Mouse (Mus musculus) midbrain, embryonic 16.5 days (tissue): ENCODE measurements around the gene Ufl1. TPM values are rescaled to one million over a fixed set of nuclear protein-coding genes. Genes with fewer than 3 reads are reported as not detected.
"Not testable (repeated sequence)": the region's sequence is repeated elsewhere in the genome, so short reads cannot be mapped to it uniquely, and the experiment has no call there.

Experiments
- ATAC-seq: fragments of 200-750 bp; cut with Nextera tagmentation; 2 replicates; pipeline ENCODE4 v1.8.0; 2017; ENCODE audit warnings: moderate TSS enrichment
- H3K27ac ChIP-seq: fragments of 300-500 bp; sonication (generic); 2 replicates; pipeline ENCODE4 v1.5.1; 2014; ENCODE audit warnings: mild to moderate bottlenecking, low read length, mixed read lengths
- H3K27me3 ChIP-seq: fragments of 300-500 bp; sonication (generic); 2 replicates; pipeline ENCODE4 v1.6.1; 2014; ENCODE audit warnings: low read depth, low read length, mixed read lengths; ENCODE audit not compliant: control insufficient read depth, insufficient read depth
- H3K36me3 ChIP-seq: fragments of 300-500 bp; sonication (generic); 2 replicates; pipeline ENCODE4 v1.6.1; 2014; ENCODE audit warnings: mild to moderate bottlenecking, low read length, moderate library complexity, mixed read lengths; ENCODE audit not compliant: control insufficient read depth, insufficient read depth
- H3K4me1 ChIP-seq: fragments of 300-500 bp; sonication (generic); 2 replicates; pipeline ENCODE4 v1.6.1; 2014; ENCODE audit warnings: mild to moderate bottlenecking, low read length, mixed read lengths; ENCODE audit not compliant: control insufficient read depth, insufficient read depth
- H3K4me2 ChIP-seq: fragments of 300-500 bp; sonication (generic); 2 replicates; pipeline ENCODE4 v1.6.1; 2014; ENCODE audit warnings: mild to moderate bottlenecking, low read length, mixed read lengths
- H3K4me3 ChIP-seq: fragments of 300-500 bp; sonication (generic); 2 replicates; pipeline ENCODE4 v1.5.1; 2014; ENCODE audit warnings: low read depth, mild to moderate bottlenecking, low read length, moderate library complexity, mixed read lengths
- H3K9ac ChIP-seq: fragments of 300-500 bp; sonication (generic); 2 replicates; pipeline ENCODE4 v1.6.1; 2014; ENCODE audit warnings: low read depth, low read length, mixed read lengths
- H3K9me3 ChIP-seq: fragments of 300-500 bp; sonication (generic); replicated peaks from 2 replicates; pipeline ENCODE4 v1.6.1; 2014; ENCODE audit warnings: mild to moderate bottlenecking, low read length, mixed read lengths; ENCODE audit not compliant: control insufficient read depth, poor library complexity, severe bottlenecking
- WGBS: fragments of 180-500 bp; shearing (Covaris S2); extraction: QIAGEN DNeasy Blood & Tissue Kit; methylation state at CpG from one replicate; pipeline ENCODE4 v1.1.7; 2014; 5-methylcytosine and 5-hydroxymethylcytosine counted together
- polyA plus RNA-seq: library from polyadenylated mRNA; unstranded; fragments of >200 nt; fragmentation: Nextera tagmentation; extraction: Ambion mirVana; gene quantifications from 2 replicates; pipeline ENCODE4 v1.2.1, GENCODE M21; 2015

The Ufl1 gene
- 34.2 and 36.9 TPM in 2 replicates for polyA plus RNA-seq

- Histone ChIP-seq H3K4me2 (peak within 1 kb of the TSS; percentile 64), H3K9me3 (no peaks in the 10 kb centered on the region), H3K27me3 (no peaks in the 10 kb centered on the region), H3K36me3 (peaks cover 12% of the 10 kb centered on the region; the same call in 1 of the 2 replicates), H3K4me1 (peaks cover 11% of the 10 kb centered on the region), H3K9ac (peak within 1 kb of the TSS; percentile 94), H3K4me3 (peak within 1 kb of the TSS; percentile 91), H3K27ac (peak within 1 kb of the TSS; percentile 99)
- 0% methylated on average over 30 of the region's 30 CpGs for WGBS
- peak; percentile 99 for ATAC-seq
These were observed at the start of gene Ufl1 for GRCm38 (mm10) chr4:25281671-25282038. Ufl1 (minus strand) TSS chr4:25281821.

- H3K9ac ChIP-seq, result no peak overlapping the region
- no peak overlapping the region for H3K4me3 ChIP-seq
- H3K4me2 ChIP-seq, result no peak overlapping the region
- no peak for ATAC-seq
- WGBS, result 86% methylated on average over 3 of the region's 3 CpGs
- H3K27me3 ChIP-seq, result no peaks in the 10 kb centered on the region
- no peaks in the 10 kb centered on the region for H3K9me3 ChIP-seq
- H3K36me3 ChIP-seq, result no peaks in the 10 kb centered on the region
- H3K4me1 ChIP-seq, result no peaks in the 10 kb centered on the region
- no peak overlapping the region for H3K27ac ChIP-seq
These were observed 44.1 kb upstream of the Ufl1 start for GRCm38 (mm10) chr4:25325684-25326220.

GRCm38 (mm10) chr4:25322631-25323178 is 41.1 kb upstream of the Ufl1 start:
- WGBS, result 80% methylated on average over 2 of the region's 2 CpGs
- H3K4me3 ChIP-seq, result no peak overlapping the region
- no peaks in the 10 kb centered on the region for H3K4me1 ChIP-seq
- no peak overlapping the region for H3K9ac ChIP-seq
- H3K9me3 ChIP-seq, result no peaks in the 10 kb centered on the region
- no peak for ATAC-seq
- H3K27ac ChIP-seq, result no peak overlapping the region
- no peak overlapping the region for H3K4me2 ChIP-seq
- no peaks in the 10 kb centered on the region for H3K27me3 ChIP-seq
- H3K36me3 ChIP-seq, result no peaks in the 10 kb centered on the region

- Histone ChIP-seq H3K36me3 (no peaks in the 10 kb centered on the region), H3K9ac (no peak overlapping the region), H3K27ac (no peak overlapping the region), H3K4me1 (no peaks in the 10 kb centered on the region), H3K9me3 (no peaks in the 10 kb centered on the region), H3K4me3 (no peak overlapping the region), H3K4me2 (no peak overlapping the region), H3K27me3 (no peaks in the 10 kb centered on the region)
- 68% methylated on average over 3 of the region's 3 CpGs for WGBS
- ATAC-seq, result no peak
These were observed 32.1 kb upstream of the Ufl1 start for GRCm38 (mm10) chr4:25313767-25314166.

- H3K9ac ChIP-seq, H3K27me3 ChIP-seq, H3K36me3 ChIP-seq, H3K4me1 ChIP-seq, H3K27ac ChIP-seq, H3K9me3 ChIP-seq, ATAC-seq, H3K4me3 ChIP-seq, H3K4me2 ChIP-seq: not testable (repeated sequence)
- WGBS, result 97% methylated on average over 1 of the region's 1 CpGs
These were observed 3.4 kb upstream of the Ufl1 start for GRCm38 (mm10) chr4:25285002-25285401.

- Histone ChIP-seq H3K4me3 (peak overlapping the region; percentile 91), H3K4me2 (peak overlapping the region; percentile 64), H3K27me3 (no peaks in the 10 kb centered on the region), H3K36me3 (peaks cover 13% of the 10 kb centered on the region; the same call in 1 of the 2 replicates), H3K27ac (peak overlapping the region; percentile 99), H3K9ac (peak overlapping the region; percentile 94), H3K9me3 (no peaks in the 10 kb centered on the region), H3K4me1 (peaks cover 11% of the 10 kb centered on the region)
- under 1% methylated on average over 32 of the region's 32 CpGs for WGBS
- peak; percentile 96 for ATAC-seq
These were observed 517 bp downstream of the Ufl1 start for GRCm38 (mm10) chr4:25280938-25281670.

- no peaks in the 10 kb centered on the region for H3K9me3 ChIP-seq
- no peak overlapping the region for H3K9ac ChIP-seq
- no peak overlapping the region for H3K4me3 ChIP-seq
- H3K36me3 ChIP-seq, result peaks cover 34% of the 10 kb centered on the region
- no peak overlapping the region for H3K27ac ChIP-seq
- H3K27me3 ChIP-seq, result no peaks in the 10 kb centered on the region
- no peaks in the 10 kb centered on the region for H3K4me1 ChIP-seq
- ATAC-seq, result no peak
- 98% methylated on average over 7 of the region's 7 CpGs for WGBS
- no peak overlapping the region for H3K4me2 ChIP-seq
These were observed 8.6 kb downstream of the Ufl1 start for GRCm38 (mm10) chr4:25272861-25273627.

- H3K9me3 ChIP-seq, result no peaks in the 10 kb centered on the region
- H3K36me3 ChIP-seq, result peaks cover 31% of the 10 kb centered on the region
- no peak for ATAC-seq
- no peak overlapping the region for H3K4me3 ChIP-seq
- 94% methylated on average over 1 of the region's 1 CpGs for WGBS
- no peak overlapping the region for H3K4me2 ChIP-seq
- H3K4me1 ChIP-seq, result no peaks in the 10 kb centered on the region
- no peaks in the 10 kb centered on the region for H3K27me3 ChIP-seq
- no peak overlapping the region for H3K27ac ChIP-seq
- H3K9ac ChIP-seq, result no peak overlapping the region
These were observed 9.7 kb downstream of the Ufl1 start for GRCm38 (mm10) chr4:25271926-25272325.
